Mouse (Mus musculus): ENCODE results near the gene Olfr98. TPM values are rescaled to one million over a fixed set of nuclear protein-coding genes. Genes with fewer than 3 reads are reported as not detected.

Olfr98 gene
- polyA plus RNA-seq (2014; fragmentation: Illumina TruSeq; extraction: RNeasy Lipid Tissue Mini Kit (QIAGEN cat#74804); ENCODE audit: low read depth, low replicate concordance), result not detected

DNA sequence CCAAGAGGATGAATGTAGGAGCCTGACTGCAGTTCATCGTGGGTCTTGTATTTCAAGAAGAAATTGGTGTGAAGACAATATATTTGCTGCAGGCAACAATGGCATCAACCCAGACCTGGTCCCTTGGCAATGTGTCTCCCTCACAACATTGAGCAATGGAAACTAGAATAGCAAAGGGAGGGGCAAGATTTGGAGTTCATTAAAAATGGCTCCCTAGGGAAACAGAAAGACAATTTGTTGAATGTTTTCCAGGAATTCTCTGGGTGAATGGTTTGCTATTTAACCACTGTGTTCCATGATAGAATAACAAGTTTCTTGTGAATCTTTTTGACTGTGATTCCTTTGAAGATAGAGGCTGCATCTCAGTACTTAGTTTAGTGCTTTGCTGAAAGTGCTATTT is at the start of gene Olfr98:
Gene Olfr98 (minus strand): TSS at position 124 of the 400 bp plus-strand sequence.

DNA sequence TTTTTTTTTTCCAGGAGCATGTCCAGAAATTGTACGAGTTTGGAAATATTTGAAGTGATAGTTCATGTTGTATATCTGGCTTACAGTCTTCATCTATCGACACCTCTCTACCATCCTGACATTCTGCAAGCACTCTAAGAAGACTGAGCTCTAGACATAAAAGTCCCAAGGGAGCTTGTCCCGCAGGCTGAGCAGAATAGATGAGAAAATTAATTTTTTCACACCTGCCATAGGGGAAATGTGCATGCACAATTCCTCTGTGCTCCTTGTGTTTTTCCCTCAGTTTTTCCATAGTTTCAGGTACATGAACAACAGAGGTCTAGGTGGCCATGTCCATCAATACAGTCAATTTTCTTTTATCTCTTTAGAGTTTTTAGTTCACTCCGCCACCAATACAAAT is 40.7 kb upstream of the Olfr98 start, which contains the start of gene Olfr101:
Gene Olfr101 (minus strand): TSS at position 101 of the 400 bp plus-strand sequence.

DNA sequence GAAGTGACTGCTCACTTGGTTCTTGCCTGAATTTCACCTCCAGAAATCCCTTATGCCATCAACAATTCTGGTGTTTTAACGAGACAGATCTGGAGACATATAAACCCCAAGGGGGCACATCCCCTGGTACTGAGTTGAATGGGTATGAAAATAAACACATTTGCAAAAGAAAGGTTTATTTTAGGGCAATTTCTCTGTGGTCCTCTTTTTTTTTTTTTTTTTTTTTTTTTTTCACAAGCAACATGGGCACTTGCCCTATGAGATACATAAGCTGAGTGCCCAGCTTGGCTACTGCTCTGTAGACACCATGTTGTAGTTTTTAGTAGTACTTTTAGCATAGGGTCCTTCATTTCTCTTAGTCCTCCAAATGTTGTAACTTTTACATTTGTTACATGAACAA is 19.8 kb upstream of the Olfr98 start, which contains the start of gene Olfr99:
Gene Olfr99 (minus strand): TSS at position 101 of the 400 bp plus-strand sequence.

DNA sequence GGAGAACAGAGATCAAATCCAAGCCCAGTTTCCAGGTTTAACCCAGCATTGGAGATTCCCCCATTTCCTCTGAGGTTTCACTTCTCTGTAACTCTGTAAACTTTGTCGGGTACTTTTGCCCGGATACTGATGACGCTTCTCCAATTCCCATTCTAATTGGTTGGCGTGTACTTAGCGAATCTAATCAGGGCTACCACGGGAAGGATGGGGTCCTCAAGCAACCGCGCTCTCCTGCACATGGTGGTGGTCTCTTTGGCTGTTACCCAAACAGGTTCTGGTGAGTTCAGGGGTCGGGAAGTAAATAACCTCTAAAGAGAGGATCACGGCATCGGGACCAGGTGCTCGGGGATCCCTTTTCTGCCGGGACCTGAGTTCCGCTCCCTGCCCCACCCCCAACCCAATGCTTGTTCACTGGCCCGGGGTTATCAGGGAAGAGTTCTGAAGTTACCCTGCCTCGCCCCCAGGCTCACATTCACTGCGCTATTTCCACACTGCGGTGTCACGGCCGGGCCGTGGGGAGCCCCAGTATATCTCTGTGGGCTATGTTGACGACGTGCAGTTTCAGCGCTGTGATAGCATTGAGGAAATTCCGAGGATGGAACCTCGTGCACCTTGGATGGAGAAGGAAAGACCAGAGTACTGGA is 6.6 kb upstream of the Olfr98 start, which contains the start of gene H2-M3:
Gene H2-M3 (plus strand): TSS at position 163 of the 644 bp plus-strand sequence.

DNA sequence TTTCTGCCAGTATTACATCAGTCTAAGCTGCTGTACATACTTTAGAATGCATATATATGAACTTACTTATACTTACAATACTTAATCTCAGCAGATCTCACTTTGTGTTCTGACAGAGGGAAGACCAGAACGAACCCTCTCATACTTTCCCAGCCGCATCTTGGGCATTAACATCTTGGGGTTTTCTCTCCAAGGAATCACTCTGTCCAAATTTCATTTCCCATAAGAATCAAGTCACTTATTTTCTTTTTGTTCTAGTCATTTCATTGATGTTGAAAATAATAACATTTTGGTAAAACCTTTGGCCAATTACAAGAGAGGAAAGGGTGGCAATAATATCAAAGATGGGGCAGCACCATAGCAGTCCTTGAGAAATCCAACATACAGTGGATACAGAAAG is 26.3 kb downstream of the Olfr98 start, which contains the start of gene Olfr97:
Gene Olfr97 (minus strand): TSS at position 101 of the 400 bp plus-strand sequence.

DNA sequence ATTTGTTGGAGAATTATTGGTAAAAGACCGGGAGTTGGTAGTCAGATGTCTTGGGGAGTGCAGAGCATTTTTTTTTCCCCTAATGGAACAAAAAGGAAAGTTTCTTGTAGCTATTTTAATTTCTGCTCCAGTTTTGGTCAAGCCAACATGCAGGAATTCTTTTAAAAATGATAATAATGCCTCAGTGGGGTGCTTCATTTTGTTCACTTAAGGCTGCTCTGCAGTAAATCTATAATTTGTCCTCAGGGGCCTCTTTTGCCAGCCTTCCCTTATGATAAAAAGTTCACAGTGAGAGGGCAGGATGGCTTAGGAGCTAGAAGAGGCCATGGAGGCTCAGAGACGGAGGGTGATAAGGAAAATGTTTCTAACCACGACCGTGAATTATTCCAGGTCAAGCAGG is 43.7 kb downstream of the Olfr98 start, which contains the start of gene Olfr96:
Gene Olfr96 (plus strand): TSS at position 301 of the 400 bp plus-strand sequence.

DNA sequence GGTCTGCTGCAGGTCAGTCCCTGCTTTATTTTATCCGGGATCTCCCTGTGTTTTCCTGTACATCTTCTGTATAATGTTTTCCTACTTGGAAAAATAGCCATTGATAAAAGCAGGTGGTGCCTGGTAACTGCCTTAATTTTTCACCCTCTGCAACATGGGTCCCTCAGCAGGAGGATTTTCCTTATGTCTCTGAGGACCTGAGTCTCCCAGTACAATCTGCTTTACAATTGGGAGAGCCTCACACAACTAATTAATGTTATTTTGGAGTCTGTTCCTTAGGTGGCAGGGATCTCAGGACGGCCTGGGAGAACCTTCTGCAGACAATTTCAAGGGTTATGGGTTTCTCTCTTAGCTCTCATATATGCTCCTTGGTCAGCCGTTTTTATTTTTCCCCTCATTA is 50.5 kb downstream of the Olfr98 start, which contains the start of gene Olfr95:
Gene Olfr95 (minus strand): TSS at position 101 of the 400 bp plus-strand sequence.

Other genes starting within 250 kb of the Olfr98 start
- not detected for gene Mog, start 240.4 kb downstream of the Olfr98 start, polyA plus RNA-seq (2014; fragmentation: Illumina TruSeq; extraction: RNeasy Lipid Tissue Mini Kit (QIAGEN cat#74804); ENCODE audit: low read depth, low replicate concordance)
- gene Gabbr1, start 217.8 kb downstream of the Olfr98 start, polyA plus RNA-seq (2014; fragmentation: Illumina TruSeq; extraction: RNeasy Lipid Tissue Mini Kit (QIAGEN cat#74804); ENCODE audit: low read depth, low replicate concordance), result 10.9 TPM
- not detected for gene Olfr90, start 175.2 kb downstream of the Olfr98 start, polyA plus RNA-seq (2014; fragmentation: Illumina TruSeq; extraction: RNeasy Lipid Tissue Mini Kit (QIAGEN cat#74804); ENCODE audit: low read depth, low replicate concordance)
- 0.07 TPM for gene Olfr91, start 165.5 kb downstream of the Olfr98 start, polyA plus RNA-seq (2014; fragmentation: Illumina TruSeq; extraction: RNeasy Lipid Tissue Mini Kit (QIAGEN cat#74804); ENCODE audit: low read depth, low replicate concordance)
- not detected for gene Olfr92, start 143.7 kb downstream of the Olfr98 start, polyA plus RNA-seq (2014; fragmentation: Illumina TruSeq; extraction: RNeasy Lipid Tissue Mini Kit (QIAGEN cat#74804); ENCODE audit: low read depth, low replicate concordance)
- 0.90 TPM for gene Olfr93, start 102.3 kb downstream of the Olfr98 start, polyA plus RNA-seq (2014; fragmentation: Illumina TruSeq; extraction: RNeasy Lipid Tissue Mini Kit (QIAGEN cat#74804); ENCODE audit: low read depth, low replicate concordance)
- not detected for gene Ubd, start 69.9 kb downstream of the Olfr98 start, polyA plus RNA-seq (2014; fragmentation: Illumina TruSeq; extraction: RNeasy Lipid Tissue Mini Kit (QIAGEN cat#74804); ENCODE audit: low read depth, low replicate concordance)
- gene Olfr94, start 62.8 kb downstream of the Olfr98 start, polyA plus RNA-seq (2014; fragmentation: Illumina TruSeq; extraction: RNeasy Lipid Tissue Mini Kit (QIAGEN cat#74804); ENCODE audit: low read depth, low replicate concordance), result not detected
- not detected for gene Olfr95, start 50.6 kb downstream of the Olfr98 start, polyA plus RNA-seq (2014; fragmentation: Illumina TruSeq; extraction: RNeasy Lipid Tissue Mini Kit (QIAGEN cat#74804); ENCODE audit: low read depth, low replicate concordance)
- gene Olfr96, start 43.6 kb downstream of the Olfr98 start, polyA plus RNA-seq (2014; fragmentation: Illumina TruSeq; extraction: RNeasy Lipid Tissue Mini Kit (QIAGEN cat#74804); ENCODE audit: low read depth, low replicate concordance), result not detected
- gene Olfr97, start 26.4 kb downstream of the Olfr98 start, polyA plus RNA-seq (2014; fragmentation: Illumina TruSeq; extraction: RNeasy Lipid Tissue Mini Kit (QIAGEN cat#74804); ENCODE audit: low read depth, low replicate concordance), result not detected
- 0.28 TPM for gene H2-M3, start 6.5 kb upstream of the Olfr98 start, polyA plus RNA-seq (2014; fragmentation: Illumina TruSeq; extraction: RNeasy Lipid Tissue Mini Kit (QIAGEN cat#74804); ENCODE audit: low read depth, low replicate concordance)
- gene Olfr99, start 19.7 kb upstream of the Olfr98 start, polyA plus RNA-seq (2014; fragmentation: Illumina TruSeq; extraction: RNeasy Lipid Tissue Mini Kit (QIAGEN cat#74804); ENCODE audit: low read depth, low replicate concordance), result not detected
- gene Olfr101, start 40.6 kb upstream of the Olfr98 start, polyA plus RNA-seq (2014; fragmentation: Illumina TruSeq; extraction: RNeasy Lipid Tissue Mini Kit (QIAGEN cat#74804); ENCODE audit: low read depth, low replicate concordance), result not detected
- 0.14 TPM for gene Olfr102, start 53.3 kb upstream of the Olfr98 start, polyA plus RNA-seq (2014; fragmentation: Illumina TruSeq; extraction: RNeasy Lipid Tissue Mini Kit (QIAGEN cat#74804); ENCODE audit: low read depth, low replicate concordance)
- not detected for gene Olfr103, start 75.9 kb upstream of the Olfr98 start, polyA plus RNA-seq (2014; fragmentation: Illumina TruSeq; extraction: RNeasy Lipid Tissue Mini Kit (QIAGEN cat#74804); ENCODE audit: low read depth, low replicate concordance)
- not detected for gene Olfr104-ps, start 95.8 kb upstream of the Olfr98 start, polyA plus RNA-seq (2014; fragmentation: Illumina TruSeq; extraction: RNeasy Lipid Tissue Mini Kit (QIAGEN cat#74804); ENCODE audit: low read depth, low replicate concordance)
- gene Olfr105-ps, start 115.3 kb upstream of the Olfr98 start, polyA plus RNA-seq (2014; fragmentation: Illumina TruSeq; extraction: RNeasy Lipid Tissue Mini Kit (QIAGEN cat#74804); ENCODE audit: low read depth, low replicate concordance), result not detected
- gene Olfr106-ps, start 126.6 kb upstream of the Olfr98 start, polyA plus RNA-seq (2014; fragmentation: Illumina TruSeq; extraction: RNeasy Lipid Tissue Mini Kit (QIAGEN cat#74804); ENCODE audit: low read depth, low replicate concordance), result not detected
- gene Olfr107, start 135.5 kb upstream of the Olfr98 start, polyA plus RNA-seq (2014; fragmentation: Illumina TruSeq; extraction: RNeasy Lipid Tissue Mini Kit (QIAGEN cat#74804); ENCODE audit: low read depth, low replicate concordance), result not detected
- not detected for gene Olfr108, start 181.7 kb upstream of the Olfr98 start, polyA plus RNA-seq (2014; fragmentation: Illumina TruSeq; extraction: RNeasy Lipid Tissue Mini Kit (QIAGEN cat#74804); ENCODE audit: low read depth, low replicate concordance)
- not detected for gene Olfr109, start 195.2 kb upstream of the Olfr98 start, polyA plus RNA-seq (2014; fragmentation: Illumina TruSeq; extraction: RNeasy Lipid Tissue Mini Kit (QIAGEN cat#74804); ENCODE audit: low read depth, low replicate concordance)
- gene H2-M2, start 219.8 kb upstream of the Olfr98 start, polyA plus RNA-seq (2014; fragmentation: Illumina TruSeq; extraction: RNeasy Lipid Tissue Mini Kit (QIAGEN cat#74804); ENCODE audit: low read depth, low replicate concordance), result not detected
- not detected for gene Olfr110, start 228.7 kb upstream of the Olfr98 start, polyA plus RNA-seq (2014; fragmentation: Illumina TruSeq; extraction: RNeasy Lipid Tissue Mini Kit (QIAGEN cat#74804); ENCODE audit: low read depth, low replicate concordance)
- gene Olfr111, start 244.3 kb upstream of the Olfr98 start, polyA plus RNA-seq (2014; fragmentation: Illumina TruSeq; extraction: RNeasy Lipid Tissue Mini Kit (QIAGEN cat#74804); ENCODE audit: low read depth, low replicate concordance), result not detected